Mouse (Mus musculus): ENCODE results near the gene Nr1h4. TPM values are rescaled to one million over a fixed set of nuclear protein-coding genes. Genes with fewer than 3 reads are reported as not detected.
"Not testable (repeated sequence)": the region's sequence is repeated elsewhere in the genome, so short reads cannot be mapped to it uniquely, and the experiment has no call there.

Nr1h4 gene
- polyA plus RNA-seq, 1 experiment from 2014 or later: 117 TPM

DNA sequence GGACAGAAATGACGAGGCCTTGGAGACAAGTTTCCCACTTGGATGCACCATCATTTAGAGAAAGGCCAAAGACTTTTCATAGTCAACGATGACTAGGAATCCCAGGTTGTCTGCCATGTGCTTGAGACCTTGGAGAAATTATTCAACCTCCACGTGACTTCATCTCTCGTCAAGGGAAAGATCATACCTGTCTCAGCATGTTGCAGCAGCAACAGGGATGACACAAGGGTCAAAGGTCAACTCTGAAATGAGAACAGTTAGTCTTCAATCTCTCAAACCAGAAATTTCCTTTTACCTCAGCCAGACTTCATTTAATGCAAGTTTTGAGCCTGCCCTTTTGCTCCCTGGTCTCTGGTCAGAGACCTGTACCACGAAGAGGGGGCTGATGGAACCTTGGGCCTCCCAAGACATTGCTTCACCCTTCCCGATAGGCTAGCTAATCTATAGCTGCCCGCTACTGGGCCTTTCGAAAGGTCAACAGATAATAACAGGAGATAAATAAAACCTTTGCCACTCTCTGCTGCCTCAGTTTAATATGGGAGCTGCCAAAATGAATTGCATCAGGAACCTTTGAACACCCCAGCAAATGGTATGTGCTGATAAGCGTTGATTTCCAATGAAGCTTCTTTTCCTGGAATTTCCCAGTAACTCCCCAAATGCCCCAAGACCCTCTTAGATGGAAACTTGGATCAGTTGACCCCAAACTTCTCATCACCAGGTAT, 32.1 kb upstream of the Nr1h4 start:
- no peaks in the 10 kb centered on the region for H3K27me3 ChIP-seq (replicated peaks; ENCODE audit: control insufficient read depth, insufficient read depth, low read length)
- no peak overlapping the region for H3K27ac ChIP-seq (ENCODE audit: low read depth, low read length)
- H3K4me1 ChIP-seq (replicated peaks; ENCODE audit: control insufficient read depth, insufficient read depth, low read length): no peaks in the 10 kb centered on the region; the same call in 1 of the 2 replicates
- peak; percentile 50; the same call in 1 of the 2 replicates for ATAC-seq
- no peak overlapping the region for H3K4me3 ChIP-seq (ENCODE audit: low read depth, low read length)
- no peaks in the 10 kb centered on the region for H3K9me3 ChIP-seq (ENCODE audit: control insufficient read depth)
- WGBS: 48% methylated on average over 9 of the region's 9 CpGs
- H3K36me3 ChIP-seq (ENCODE audit: control insufficient read depth, insufficient read depth): no peaks in the 10 kb centered on the region
- no peak for TF ChIP-seq CTCF (IDR thresholded peaks at IDR 0.05; ENCODE audit: low read depth)
- H3K9ac ChIP-seq (ENCODE audit: low read depth, low read length): no peak overlapping the region
- H3K4me2 ChIP-seq (replicated peaks; ENCODE audit: low read depth): no peak overlapping the region

GRCm38 (mm10) chr10:89562113-89562512, 28.7 kb upstream of the Nr1h4 start:
- Histone ChIP-seq H3K27me3 (replicated peaks; ENCODE audit: control insufficient read depth, insufficient read depth, low read length) (no peaks in the 10 kb centered on the region), H3K9me3 (ENCODE audit: control insufficient read depth) (no peaks in the 10 kb centered on the region), H3K36me3 (ENCODE audit: control insufficient read depth, insufficient read depth) (no peaks in the 10 kb centered on the region), H3K4me2 (replicated peaks; ENCODE audit: low read depth) (no peak overlapping the region), H3K9ac (ENCODE audit: low read depth, low read length) (no peak overlapping the region), H3K4me1 (replicated peaks; ENCODE audit: control insufficient read depth, insufficient read depth, low read length) (no peaks in the 10 kb centered on the region; the same call in 1 of the 2 replicates), H3K4me3 (ENCODE audit: low read depth, low read length) (no peak overlapping the region), H3K27ac (ENCODE audit: low read depth, low read length) (no peak overlapping the region)
- ATAC-seq: no peak
- no peak for TF ChIP-seq CTCF (IDR thresholded peaks at IDR 0.05; ENCODE audit: low read depth)
- 87% methylated on average over 6 of the region's 6 CpGs for WGBS

DNA sequence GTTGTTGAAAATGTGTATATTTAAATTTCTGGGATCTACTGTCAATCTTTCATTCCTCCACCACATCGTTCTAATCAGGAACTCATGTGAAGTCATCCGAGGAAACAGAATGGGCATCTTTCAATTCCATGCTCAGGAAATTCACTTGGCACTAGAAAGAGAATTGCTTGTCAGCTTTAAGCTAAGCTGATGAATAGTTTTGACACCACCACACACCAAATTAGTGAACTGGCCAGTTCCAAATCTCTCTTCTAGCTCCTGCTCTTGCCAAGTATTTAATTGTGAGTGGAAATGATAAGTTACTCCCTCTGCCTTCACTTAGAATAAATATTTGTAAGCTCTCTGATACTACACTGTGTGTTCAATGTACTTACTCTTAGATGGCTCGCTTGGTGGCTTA, 26.0 kb upstream of the Nr1h4 start:
- H3K27me3 ChIP-seq (replicated peaks; ENCODE audit: control insufficient read depth, insufficient read depth, low read length): no peaks in the 10 kb centered on the region
- H3K27ac ChIP-seq (ENCODE audit: low read depth, low read length): no peak overlapping the region
- ATAC-seq: no peak
- no peak overlapping the region for H3K4me3 ChIP-seq (ENCODE audit: low read depth, low read length)
- H3K4me2 ChIP-seq (replicated peaks; ENCODE audit: low read depth): no peak overlapping the region
- H3K9me3 ChIP-seq (ENCODE audit: control insufficient read depth): no peaks in the 10 kb centered on the region
- H3K4me1 ChIP-seq (replicated peaks; ENCODE audit: control insufficient read depth, insufficient read depth, low read length): no peaks in the 10 kb centered on the region; the same call in 1 of the 2 replicates
- 61% methylated on average over 3 of the region's 3 CpGs for WGBS
- no peaks in the 10 kb centered on the region for H3K36me3 ChIP-seq (ENCODE audit: control insufficient read depth, insufficient read depth)
- H3K9ac ChIP-seq (ENCODE audit: low read depth, low read length): no peak overlapping the region
- TF ChIP-seq CTCF (IDR thresholded peaks at IDR 0.05; ENCODE audit: low read depth): no peak

DNA sequence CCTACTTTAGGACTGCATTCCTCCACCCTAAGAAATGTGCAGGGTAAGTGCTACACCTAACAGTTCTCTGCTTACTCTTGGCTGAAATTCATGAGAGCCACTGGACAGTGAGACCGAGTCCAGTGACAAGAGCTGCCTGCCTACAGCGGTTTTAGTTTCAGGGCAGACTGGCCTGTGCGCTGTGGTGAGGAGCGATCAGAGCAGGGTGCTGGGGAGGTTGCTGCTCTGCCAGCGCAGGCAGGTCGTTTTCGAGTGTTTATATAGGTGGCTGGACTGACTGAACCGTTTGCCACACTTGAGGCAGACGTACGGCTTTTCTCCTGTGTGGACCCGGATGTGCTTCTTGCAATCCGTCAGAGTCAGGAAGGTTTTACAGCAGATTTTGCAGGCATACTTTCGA, 21.5 kb upstream of the Nr1h4 start:
- WGBS: 73% methylated on average over 13 of the region's 13 CpGs
- H3K27ac ChIP-seq (ENCODE audit: low read depth, low read length); H3K27me3 ChIP-seq (replicated peaks; ENCODE audit: control insufficient read depth, insufficient read depth, low read length); H3K9me3 ChIP-seq (ENCODE audit: control insufficient read depth); H3K9ac ChIP-seq (ENCODE audit: low read depth, low read length); ATAC-seq; H3K4me3 ChIP-seq (ENCODE audit: low read depth, low read length); H3K4me2 ChIP-seq (replicated peaks; ENCODE audit: low read depth); H3K4me1 ChIP-seq (replicated peaks; ENCODE audit: control insufficient read depth, insufficient read depth, low read length); H3K36me3 ChIP-seq (ENCODE audit: control insufficient read depth, insufficient read depth): not testable (repeated sequence)

GRCm38 (mm10) chr10:89553855-89554254, 20.5 kb upstream of the Nr1h4 start:
- WGBS: 92% methylated on average over 7 of the region's 7 CpGs

DNA sequence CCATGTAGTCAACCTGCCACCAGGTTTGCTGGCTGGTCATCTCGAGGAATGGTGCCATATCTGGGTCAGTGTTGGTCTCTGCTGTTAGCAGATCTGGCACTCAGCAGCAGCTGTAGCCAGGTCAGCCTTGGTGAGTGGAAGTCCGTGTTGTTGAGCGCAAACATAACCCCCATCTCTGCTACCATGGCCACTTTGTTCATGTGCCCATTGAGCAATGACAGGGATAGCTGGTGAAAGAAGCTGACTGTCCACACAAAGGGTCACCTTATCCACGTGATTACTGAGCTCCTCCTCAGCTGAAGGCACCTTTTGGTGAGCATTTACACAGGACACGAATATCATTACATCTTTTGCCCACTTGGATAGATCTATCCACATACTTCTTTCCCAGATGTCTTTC, 19.6 kb upstream of the Nr1h4 start:
- H3K4me3 ChIP-seq (ENCODE audit: low read depth, low read length): no peak overlapping the region

More at GRCm38 (mm10) chr10:89553855-89554254, 20.5 kb upstream of the Nr1h4 start:
- not testable (repeated sequence) for H3K27ac ChIP-seq (ENCODE audit: low read depth, low read length); H3K4me1 ChIP-seq (replicated peaks; ENCODE audit: control insufficient read depth, insufficient read depth, low read length); H3K36me3 ChIP-seq (ENCODE audit: control insufficient read depth, insufficient read depth); ATAC-seq; H3K9me3 ChIP-seq (ENCODE audit: control insufficient read depth); H3K9ac ChIP-seq (ENCODE audit: low read depth, low read length); H3K27me3 ChIP-seq (replicated peaks; ENCODE audit: control insufficient read depth, insufficient read depth, low read length); H3K4me3 ChIP-seq (ENCODE audit: low read depth, low read length); H3K4me2 ChIP-seq (replicated peaks; ENCODE audit: low read depth)

More for the DNA sequence above, 19.6 kb upstream of the Nr1h4 start:
- H3K27me3 ChIP-seq (replicated peaks; ENCODE audit: control insufficient read depth, insufficient read depth, low read length): no peaks in the 10 kb centered on the region
- no peak for ATAC-seq
- no peak for TF ChIP-seq CTCF (IDR thresholded peaks at IDR 0.05; ENCODE audit: low read depth)
- no peak overlapping the region for H3K4me2 ChIP-seq (replicated peaks; ENCODE audit: low read depth)
- WGBS: 83% methylated on average over 5 of the region's 5 CpGs
- H3K9ac ChIP-seq (ENCODE audit: low read depth, low read length): no peak overlapping the region
- no peaks in the 10 kb centered on the region for H3K9me3 ChIP-seq (ENCODE audit: control insufficient read depth)
- no peaks in the 10 kb centered on the region for H3K36me3 ChIP-seq (ENCODE audit: control insufficient read depth, insufficient read depth)
- no peak overlapping the region for H3K27ac ChIP-seq (ENCODE audit: low read depth, low read length)
- H3K4me1 ChIP-seq (replicated peaks; ENCODE audit: control insufficient read depth, insufficient read depth, low read length): no peaks in the 10 kb centered on the region

Measured in intestine, postnatal 0 days (tissue).